Mouse (Mus musculus) limb, embryonic 12.5 days (tissue): ENCODE measurements at regions not wholly inside any gene's neighbourhood (a gene's known extent, or its start where the extent isn't known, plus 50 kb on each side); places are given as distances from the start of the nearest gene placed in this dataset.
A peak's percentile ranks its signal among the peaks of the same experiment; 100 is the strongest.
"Not testable (repeated sequence)": the region's sequence is repeated elsewhere in the genome, so short reads cannot be mapped to it uniquely, and the experiment has no call there.

Source experiments
- ATAC-seq: fragments of 200-750 bp; cut with Nextera tagmentation; 2 replicates; pipeline ENCODE4 v1.8.0; 2017; ENCODE audit warnings: low read depth, moderate TSS enrichment; ENCODE audit not compliant: insufficient number of reproducible peaks, insufficient read depth, low FRiP score, low TSS enrichment
- H3K27ac ChIP-seq: fragments of 300-500 bp; sonication (generic); 2 replicates; pipeline ENCODE4 v1.5.1; 2016; ENCODE audit warnings: mild to moderate bottlenecking, moderate library complexity
- H3K27me3 ChIP-seq: fragments of 300-500 bp; sonication (generic); 2 replicates; pipeline ENCODE4 v1.6.1; 2016; ENCODE audit warnings: mild to moderate bottlenecking, moderate library complexity
- H3K36me3 ChIP-seq: fragments of 300-500 bp; sonication (generic); 2 replicates; pipeline ENCODE4 v1.6.1; 2016; ENCODE audit warnings: mild to moderate bottlenecking, moderate library complexity
- H3K4me1 ChIP-seq: fragments of 300-500 bp; sonication (generic); replicated peaks from 2 replicates; pipeline ENCODE4 v1.6.1; 2016
- H3K4me2 ChIP-seq: fragments of 300-500 bp; sonication (generic); 2 replicates; pipeline ENCODE4 v1.6.1; 2016; ENCODE audit warnings: mild to moderate bottlenecking, moderate library complexity
- H3K4me3 ChIP-seq: fragments of 300-500 bp; sonication (generic); replicated peaks from 2 replicates; pipeline ENCODE4 v1.5.1; 2016; ENCODE audit warnings: mild to moderate bottlenecking
- H3K9ac ChIP-seq: fragments of 300-500 bp; sonication (generic); replicated peaks from 2 replicates; pipeline ENCODE4 v1.6.1; 2016; ENCODE audit warnings: mild to moderate bottlenecking, moderate library complexity
- H3K9me3 ChIP-seq: fragments of 300-500 bp; sonication (generic); 2 replicates; pipeline ENCODE4 v1.6.1; 2016; ENCODE audit warnings: mild to moderate bottlenecking, moderate library complexity
- WGBS: fragments of 180-500 bp; shearing (Covaris S2); methylation state at CpG from one replicate; pipeline ENCODE4 v1.1.7; 2016; 5-methylcytosine and 5-hydroxymethylcytosine counted together

DNA sequence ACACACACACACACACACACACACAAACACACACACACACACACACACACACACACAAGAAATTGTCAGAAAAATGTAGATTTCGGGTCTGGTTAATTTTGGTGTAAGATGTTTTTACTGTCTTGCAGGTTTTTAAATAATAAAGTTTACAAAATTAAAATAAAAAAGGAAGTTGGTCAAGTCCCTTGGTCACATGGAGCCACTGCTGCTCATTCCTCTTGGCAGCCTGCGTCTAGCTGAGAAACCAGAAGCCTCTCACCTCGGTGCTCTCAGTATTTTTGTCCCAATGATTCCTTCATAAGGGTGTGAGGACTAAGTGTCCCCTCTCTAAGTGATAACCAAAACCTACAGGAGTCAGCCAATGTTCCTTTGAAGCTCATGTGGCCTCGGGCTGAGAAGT is 76.8 kb upstream of the Smg1 start:
- Histone ChIP-seq H3K9ac (no peak overlapping the region), H3K9me3 (no peaks in the 10 kb centered on the region), H3K4me1 (0 out of 2 replicates have a peak, but pooled peaks cover 4% of the 10 kb centered on the region), H3K4me3 (no peak overlapping the region), H3K4me2 (no peak overlapping the region), H3K27ac (no peak overlapping the region), H3K36me3 (no peaks in the 10 kb centered on the region), H3K27me3 (no peaks in the 10 kb centered on the region)
- no peak for ATAC-seq
- WGBS = 86% methylated on average over 4 of the region's 4 CpGs

DNA sequence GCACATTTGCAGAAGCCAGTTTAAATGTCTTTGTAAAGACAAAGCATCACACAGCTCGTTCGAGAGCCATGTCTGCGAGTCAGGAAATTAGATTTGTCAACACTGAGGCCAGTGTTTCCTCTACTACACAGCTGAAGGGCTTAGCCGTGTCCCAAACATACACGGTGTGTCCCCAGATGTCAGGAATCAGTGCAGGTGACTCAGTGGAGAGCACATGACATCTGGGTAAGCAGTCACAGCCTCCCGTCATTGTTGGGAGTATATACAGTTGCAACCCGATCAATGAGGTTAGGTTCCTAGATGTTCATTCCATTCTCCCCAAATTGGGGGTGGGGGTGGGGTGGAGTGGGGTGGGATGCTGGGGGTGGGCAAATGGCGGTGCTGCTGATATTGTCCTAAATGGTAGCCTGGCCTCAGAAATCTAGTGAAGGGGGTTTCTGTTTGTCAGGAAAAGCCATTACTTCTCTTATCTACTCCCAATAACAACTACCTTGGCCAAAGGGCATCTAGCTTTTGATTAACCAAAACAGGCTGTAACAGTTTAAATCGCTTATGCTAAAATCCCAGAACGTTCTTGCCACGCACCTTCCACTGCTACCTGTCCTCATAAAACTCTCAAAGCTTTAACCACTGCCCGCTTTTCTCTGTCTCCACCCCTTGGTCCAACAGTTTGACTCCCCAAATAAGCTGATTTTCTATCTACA is 75.1 kb upstream of the Smg1 start:
- no peaks in the 10 kb centered on the region for H3K9me3 ChIP-seq
- 0 out of 2 replicates have a peak, but pooled peaks cover 4% of the 10 kb centered on the region for H3K4me1 ChIP-seq
- H3K27me3 ChIP-seq = no peaks in the 10 kb centered on the region
- no peak overlapping the region for H3K27ac ChIP-seq
- ATAC-seq = no peak
- H3K36me3 ChIP-seq = no peaks in the 10 kb centered on the region
- 64% methylated on average over 12 of the region's 12 CpGs for WGBS
- H3K9ac ChIP-seq = no peak overlapping the region
- H3K4me2 ChIP-seq = no peak overlapping the region
- no peak overlapping the region for H3K4me3 ChIP-seq

DNA sequence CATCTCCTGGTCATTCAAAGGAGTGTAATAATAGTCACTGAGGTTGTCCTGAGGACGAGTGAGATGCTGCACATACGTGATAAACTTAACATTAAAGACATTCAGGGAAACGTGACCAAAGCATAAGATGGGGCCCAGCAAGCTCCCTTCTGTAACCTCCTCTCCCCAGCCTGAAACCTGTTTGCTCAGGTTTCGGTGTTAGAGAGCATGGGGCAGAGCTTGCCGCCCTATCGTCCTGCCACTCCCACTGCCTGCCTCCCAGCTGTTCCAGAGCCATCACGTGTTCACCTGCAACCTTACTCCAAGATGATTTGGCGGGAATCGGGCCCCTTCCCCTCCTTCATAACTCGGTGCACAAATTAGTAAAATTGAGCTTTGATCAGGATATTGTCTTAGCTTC is 71.4 kb upstream of the Smg1 start:
- not testable (repeated sequence) for H3K9ac ChIP-seq, H3K4me3 ChIP-seq, ATAC-seq, H3K4me1 ChIP-seq, H3K36me3 ChIP-seq, H3K9me3 ChIP-seq, H3K4me2 ChIP-seq, H3K27me3 ChIP-seq, H3K27ac ChIP-seq
- 69% methylated on average over 10 of the region's 10 CpGs for WGBS

DNA sequence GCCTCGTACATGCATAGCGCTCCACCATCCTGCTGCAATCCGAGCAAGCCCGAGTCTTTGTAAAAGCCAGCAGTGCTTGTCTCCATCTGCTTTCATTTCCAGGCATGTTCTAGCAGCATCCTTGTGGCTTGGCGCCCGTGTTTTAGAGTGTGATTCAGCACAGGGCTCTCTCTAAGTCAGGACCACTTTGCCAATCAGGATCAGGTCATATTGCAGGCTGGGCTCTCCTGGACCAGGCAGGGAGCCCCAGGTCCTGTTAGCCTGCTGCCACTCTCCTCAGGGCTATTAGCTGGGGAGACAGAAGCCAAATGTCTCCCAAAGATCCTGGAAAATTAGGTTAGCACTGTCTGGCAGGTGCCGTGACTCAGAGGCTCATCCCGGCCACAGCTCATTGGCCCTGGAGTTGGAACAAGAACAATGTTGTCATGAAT is 70.8 kb upstream of the Smg1 start:
- H3K4me1 ChIP-seq = 0 out of 2 replicates have a peak, but pooled peaks cover 4% of the 10 kb centered on the region
- no peak overlapping the region for H3K4me3 ChIP-seq
- H3K36me3 ChIP-seq = no peaks in the 10 kb centered on the region
- no peaks in the 10 kb centered on the region for H3K9me3 ChIP-seq
- no peak overlapping the region for H3K4me2 ChIP-seq
- H3K27ac ChIP-seq = no peak overlapping the region
- no peak for ATAC-seq
- H3K9ac ChIP-seq = no peak overlapping the region
- H3K27me3 ChIP-seq = no peaks in the 10 kb centered on the region
- 70% methylated on average over 8 of the region's 8 CpGs for whole genome bisulfite sequencing

DNA sequence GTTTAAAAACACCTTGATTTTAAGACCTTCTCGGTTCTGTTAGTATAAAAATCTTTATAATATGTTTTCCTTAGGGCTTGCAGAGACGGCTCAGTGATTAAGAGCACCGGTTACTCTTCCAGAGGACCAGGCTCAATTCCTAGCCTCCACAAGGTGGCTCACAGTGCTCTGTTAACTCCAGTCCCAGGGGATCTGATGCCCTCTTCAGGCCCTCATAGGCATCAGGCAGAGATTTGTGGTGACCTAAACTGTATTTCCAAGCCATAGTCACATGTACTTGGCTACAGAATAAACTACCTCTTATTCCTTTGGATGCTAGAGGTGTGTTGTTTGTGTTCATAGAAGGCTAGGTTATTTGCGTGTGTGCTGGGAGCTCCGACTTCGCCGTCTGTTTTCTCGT is 70.3 kb upstream of the Smg1 start:
- H3K27me3 ChIP-seq = no peaks in the 10 kb centered on the region
- H3K9me3 ChIP-seq = no peaks in the 10 kb centered on the region
- H3K4me2 ChIP-seq = no peak overlapping the region
- no peak overlapping the region for H3K27ac ChIP-seq
- H3K4me3 ChIP-seq = no peak overlapping the region
- H3K36me3 ChIP-seq = no peaks in the 10 kb centered on the region
- 0 out of 2 replicates have a peak, but pooled peaks cover 4% of the 10 kb centered on the region for H3K4me1 ChIP-seq
- no peak overlapping the region for H3K9ac ChIP-seq
- no peak for ATAC-seq
- 63% methylated on average over 8 of the region's 8 CpGs for WGBS

DNA sequence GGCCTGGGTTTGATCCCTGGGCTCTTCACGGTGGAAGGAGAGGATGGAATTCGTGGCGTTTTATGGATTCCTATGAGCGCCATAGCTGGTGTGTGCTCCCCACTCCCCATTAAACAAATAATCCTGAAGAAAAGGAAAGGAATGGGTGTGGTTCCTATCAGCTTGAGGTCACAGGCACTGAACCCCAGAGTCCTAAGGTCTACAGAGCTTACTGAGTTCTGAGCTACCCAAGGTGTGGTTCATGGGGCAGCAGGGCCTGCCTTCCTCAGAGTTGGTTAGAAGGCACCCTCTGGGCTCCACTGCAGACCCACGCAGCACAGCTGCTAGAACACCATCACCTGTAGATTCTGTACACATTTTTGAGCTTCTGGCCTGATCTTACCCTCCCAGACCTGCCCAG is 66.3 kb upstream of the Smg1 start:
- H3K4me1 ChIP-seq = no peaks in the 10 kb centered on the region
- H3K9ac ChIP-seq = no peak overlapping the region
- no peak for ATAC-seq
- no peak overlapping the region for H3K4me2 ChIP-seq
- H3K36me3 ChIP-seq = no peaks in the 10 kb centered on the region
- no peak overlapping the region for H3K4me3 ChIP-seq
- 81% methylated on average over 5 of the region's 5 CpGs for whole genome bisulfite sequencing
- H3K27me3 ChIP-seq = no peaks in the 10 kb centered on the region
- H3K9me3 ChIP-seq = no peaks in the 10 kb centered on the region
- H3K27ac ChIP-seq = no peak overlapping the region

DNA sequence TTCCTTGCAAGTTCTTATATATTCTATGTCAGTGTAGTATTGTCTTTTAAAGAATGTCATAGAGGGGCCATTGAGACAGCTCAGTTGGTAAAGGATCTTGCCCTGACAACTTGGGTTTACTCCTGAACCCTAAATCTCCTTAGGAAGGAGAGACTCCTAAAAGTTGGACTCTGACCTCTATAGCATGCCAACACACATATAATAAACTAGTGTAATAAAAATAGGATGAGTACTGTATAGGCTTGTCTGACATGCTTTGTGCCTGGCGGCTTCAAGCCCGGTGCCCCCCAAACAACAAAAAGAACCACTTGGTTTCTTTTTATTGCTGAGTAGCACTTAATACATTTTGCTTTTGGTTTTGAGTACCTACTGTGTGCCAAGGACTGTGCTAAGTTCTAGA is 65.4 kb upstream of the Smg1 start:
- no peaks in the 10 kb centered on the region for H3K27me3 ChIP-seq
- no peak overlapping the region for H3K27ac ChIP-seq
- 90% methylated on average over 2 of the region's 2 CpGs for WGBS
- H3K9ac ChIP-seq = no peak overlapping the region
- no peaks in the 10 kb centered on the region for H3K36me3 ChIP-seq
- ATAC-seq = no peak
- no peak overlapping the region for H3K4me2 ChIP-seq
- no peaks in the 10 kb centered on the region for H3K4me1 ChIP-seq
- H3K4me3 ChIP-seq = no peak overlapping the region
- H3K9me3 ChIP-seq = no peaks in the 10 kb centered on the region

DNA sequence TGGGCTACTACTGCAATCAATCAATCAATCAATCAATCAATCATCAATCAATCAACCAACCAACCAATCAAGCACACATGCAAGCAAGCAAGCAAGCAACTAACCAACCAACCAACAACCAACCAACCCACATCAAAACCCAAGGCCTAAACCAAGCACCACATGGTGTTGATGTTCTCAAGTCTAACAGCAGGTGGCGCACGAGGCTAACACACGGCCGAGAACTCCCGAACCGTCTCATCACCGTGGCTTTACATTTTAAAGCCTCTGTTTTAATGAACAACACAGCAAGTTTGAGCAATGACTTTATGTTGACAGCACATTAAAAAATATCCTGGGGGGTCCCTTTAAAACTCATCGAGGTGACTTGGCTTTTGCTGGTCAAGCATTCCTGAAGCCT is 61.3 kb upstream of the Smg1 start:
- no peak overlapping the region for H3K9ac ChIP-seq
- H3K4me1 ChIP-seq = peaks cover 8% of the 10 kb centered on the region
- no peak for ATAC-seq
- no peak overlapping the region for H3K27ac ChIP-seq
- no peak overlapping the region for H3K4me2 ChIP-seq
- H3K4me3 ChIP-seq = no peak overlapping the region
- H3K36me3 ChIP-seq = no peaks in the 10 kb centered on the region
- H3K9me3 ChIP-seq = no peaks in the 10 kb centered on the region
- under 1% methylated on average over 8 of the region's 8 CpGs for WGBS
- no peaks in the 10 kb centered on the region for H3K27me3 ChIP-seq

DNA sequence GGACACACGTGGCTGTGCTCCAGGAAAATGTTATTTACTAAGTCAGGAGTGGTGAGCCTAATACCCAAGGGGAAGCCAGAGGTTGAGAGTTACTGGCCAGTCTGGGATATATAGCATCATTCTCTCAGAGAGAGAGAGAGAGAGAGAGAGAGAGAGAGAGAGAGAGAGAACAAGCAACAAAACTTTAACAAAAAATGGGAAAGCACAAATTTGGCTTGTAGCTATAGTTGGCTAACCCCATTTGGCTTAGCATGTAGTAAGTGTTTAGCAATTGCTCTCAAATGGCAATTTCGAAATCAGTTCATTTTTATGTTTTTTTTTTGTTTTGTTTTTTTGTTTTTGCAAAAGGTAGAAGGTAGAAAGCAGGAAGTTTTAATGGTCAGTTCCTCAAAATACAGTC is 60.9 kb upstream of the Smg1 start:
- Histone ChIP-seq H3K4me3 (no peak overlapping the region), H3K27me3 (no peaks in the 10 kb centered on the region), H3K4me2 (no peak overlapping the region), H3K27ac (no peak overlapping the region), H3K4me1 (peaks cover 8% of the 10 kb centered on the region), H3K36me3 (no peaks in the 10 kb centered on the region), H3K9ac (no peak overlapping the region), H3K9me3 (no peaks in the 10 kb centered on the region)
- no peak for ATAC-seq
- WGBS = 64% methylated on average over 2 of the region's 2 CpGs

DNA sequence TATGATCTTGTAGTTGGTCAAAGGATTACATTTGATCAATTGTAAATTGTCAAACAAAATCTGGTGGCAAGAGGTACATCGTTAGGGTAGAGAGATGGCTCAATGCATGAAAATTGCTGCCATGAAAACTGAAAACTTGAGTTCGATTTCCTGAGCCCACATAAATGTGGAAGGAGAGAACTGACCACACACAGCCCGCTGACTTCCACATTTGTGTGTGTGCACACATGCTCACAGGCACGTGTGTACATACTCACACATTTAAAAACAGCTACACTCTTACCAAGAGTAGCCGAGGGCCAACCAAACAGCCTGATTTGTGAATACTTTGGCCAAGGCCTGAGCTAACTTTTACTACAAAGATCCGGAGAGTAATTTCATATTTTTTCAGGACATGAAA is 60.5 kb upstream of the Smg1 start:
- Histone ChIP-seq H3K27me3 (no peaks in the 10 kb centered on the region), H3K9me3 (no peaks in the 10 kb centered on the region), H3K36me3 (no peaks in the 10 kb centered on the region), H3K9ac (no peak overlapping the region), H3K4me2 (no peak overlapping the region), H3K4me3 (no peak overlapping the region), H3K27ac (no peak overlapping the region), H3K4me1 (peaks cover 8% of the 10 kb centered on the region)
- ATAC-seq = no peak
- WGBS = 89% methylated on average over 6 of the region's 6 CpGs

DNA sequence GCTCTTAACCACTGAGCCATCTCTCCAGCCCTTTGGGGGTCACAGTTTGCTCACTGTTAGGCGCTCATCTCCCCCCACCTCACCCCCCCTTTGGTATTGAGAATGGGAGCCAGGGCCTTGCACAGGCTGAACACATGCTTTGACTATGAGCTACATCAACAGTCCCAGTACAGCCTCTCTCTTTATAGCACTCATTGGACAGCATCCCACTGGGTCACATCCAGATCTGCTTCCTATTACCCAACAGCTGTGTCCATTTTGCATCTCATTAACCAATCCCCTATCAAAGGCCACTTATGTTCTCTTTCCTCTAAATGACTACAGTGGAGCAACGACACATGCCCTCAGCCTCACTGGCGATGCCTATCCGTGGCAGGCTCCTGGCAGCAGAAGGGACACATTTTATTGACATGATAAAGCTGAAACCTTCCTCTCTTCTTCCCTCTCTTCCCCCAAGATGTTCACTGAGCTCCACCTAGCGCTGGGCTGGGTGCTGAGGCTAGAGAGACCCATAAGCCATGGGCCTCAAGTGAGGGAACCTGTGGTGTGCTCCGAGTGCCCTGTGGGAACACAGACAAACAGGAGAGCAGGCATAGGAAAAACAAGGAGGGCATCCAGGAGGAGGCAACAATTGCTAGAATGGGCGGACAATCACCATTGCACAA is 57.3 kb upstream of the Smg1 start:
- H3K4me2 ChIP-seq = no peak overlapping the region
- H3K4me3 ChIP-seq = no peak overlapping the region
- no peaks in the 10 kb centered on the region for H3K36me3 ChIP-seq
- WGBS = 43% methylated on average over 7 of the region's 7 CpGs
- no peaks in the 10 kb centered on the region for H3K9me3 ChIP-seq
- H3K9ac ChIP-seq = no peak overlapping the region
- no peak overlapping the region for H3K27ac ChIP-seq
- peaks cover 10% of the 10 kb centered on the region for H3K4me1 ChIP-seq
- ATAC-seq = no peak; the same call in 1 of the 2 replicates
- no peaks in the 10 kb centered on the region for H3K27me3 ChIP-seq

DNA sequence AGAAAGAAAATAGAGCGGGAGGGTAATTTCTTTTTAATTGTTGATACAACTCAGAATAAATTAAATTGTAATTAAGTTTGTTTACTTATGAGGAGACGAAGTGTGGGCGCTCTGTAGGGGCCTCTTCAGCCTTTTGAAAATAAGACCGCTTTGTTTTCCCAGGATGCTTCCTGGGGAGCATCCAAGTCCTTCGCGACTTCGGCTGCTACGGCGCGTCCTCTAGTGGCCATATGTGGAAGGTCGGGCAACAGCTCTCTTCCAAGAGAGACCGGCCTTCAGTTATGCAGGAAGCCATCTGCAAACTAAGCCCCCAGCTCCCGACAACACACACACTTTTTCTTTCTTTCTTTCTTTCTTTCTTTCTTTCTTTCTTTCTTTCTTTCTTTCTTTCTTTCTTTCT is 54.1 kb upstream of the Smg1 start:
- peak; percentile 52; the same call in 1 of the 2 replicates for ATAC-seq
- no peak overlapping the region for H3K27ac ChIP-seq
- peaks cover 10% of the 10 kb centered on the region; the same call in 1 of the 2 replicates for H3K9me3 ChIP-seq
- 3% methylated on average over 13 of the region's 13 CpGs for WGBS
- H3K4me3 ChIP-seq = no peak overlapping the region
- H3K36me3 ChIP-seq = no peaks in the 10 kb centered on the region
- no peak overlapping the region for H3K9ac ChIP-seq
- peak overlapping the region; percentile 35 for H3K4me2 ChIP-seq
- peaks cover 10% of the 10 kb centered on the region for H3K4me1 ChIP-seq
- H3K27me3 ChIP-seq = no peaks in the 10 kb centered on the region
